Mouse (Mus musculus): ENCODE data around the gene Pitpna. TPM values are rescaled to one million over a fixed set of nuclear protein-coding genes. Genes with fewer than 3 reads are reported as not detected.
"Not testable (repeated sequence)": the region's sequence is repeated elsewhere in the genome, so short reads cannot be mapped to it uniquely, and the experiment has no call there.

Gene Pitpna
- polyA plus RNA-seq, 1 experiment from 2014 or later = 83.2 TPM

GRCm38 (mm10) chr11:75595816-75596215, 7.9 kb downstream of the Pitpna start:
- H3K9me3 ChIP-seq (ENCODE audit: control insufficient read depth, low read length) = no peaks in the 10 kb centered on the region
- WGBS = 82% methylated on average over 7 of the region's 7 CpGs
- H3K4me3 ChIP-seq (ENCODE audit: control insufficient read depth in 1 of 2, insufficient read depth in 1 of 2, low read depth in 1 of 2, low read length in 2 of 2) = no peak overlapping the region
- no peaks in the 10 kb centered on the region for H3K27me3 ChIP-seq (ENCODE audit: control insufficient read depth, insufficient read depth, low read length)
- 0 out of 4 replicates have a peak overlapping the region, but pooled peaks of 1 of the 2 experiments have one; percentile 34 for H3K27ac ChIP-seq (replicated peaks in 1 of 2; ENCODE audit: control insufficient read depth in 1 of 2, insufficient read depth in 1 of 2, low read depth in 2 of 2, low read length in 2 of 2)
- no peak overlapping the region for H3K9ac ChIP-seq (ENCODE audit: low read length)
- H3K4me1 ChIP-seq (ENCODE audit: control insufficient read depth in 2 of 2, insufficient read depth in 2 of 2, low read length in 2 of 2) = peaks cover 4 to 16% of the 10 kb centered on the region in 2 experiments; a peak in 3 of 4 replicates
- no peak overlapping the region for H3K4me2 ChIP-seq (ENCODE audit: low read length)
- peaks cover 83% of the 10 kb centered on the region for H3K36me3 ChIP-seq (ENCODE audit: control insufficient read depth, insufficient read depth, low read length)
- ATAC-seq (ENCODE audit: insufficient number of reproducible peaks, insufficient read depth, low FRiP score, low read depth) = no peak

DNA sequence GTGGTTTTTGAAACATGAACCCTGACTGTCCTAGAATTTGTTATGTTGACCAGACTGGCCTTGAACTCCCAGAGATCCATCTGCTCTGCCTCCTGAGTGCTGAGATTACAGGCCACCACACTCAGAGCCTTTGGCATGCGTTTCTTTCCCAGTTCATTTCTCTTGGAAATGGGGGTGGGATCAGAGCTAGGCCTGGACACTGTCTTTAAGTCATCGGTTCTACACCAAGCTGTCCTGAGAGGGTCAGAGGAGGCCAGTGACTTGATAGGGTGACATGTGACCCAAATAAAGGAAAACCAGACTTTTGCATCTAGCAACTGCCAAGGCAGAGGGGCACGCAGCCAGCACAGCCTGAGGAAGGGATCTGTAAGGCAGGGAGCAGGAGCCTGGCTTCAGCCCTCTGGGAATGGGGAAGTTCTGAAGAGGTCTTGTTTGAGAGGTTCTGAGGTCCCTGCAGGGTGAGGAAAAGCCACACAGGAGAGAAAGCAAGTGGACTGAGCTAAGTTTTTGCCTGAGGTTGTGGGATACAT, 8.9 kb downstream of the Pitpna start:
- no peak for ATAC-seq (ENCODE audit: insufficient number of reproducible peaks, insufficient read depth, low FRiP score, low read depth)
- Histone ChIP-seq H3K4me2 (ENCODE audit: low read length) (no peak overlapping the region), H3K36me3 (ENCODE audit: control insufficient read depth, insufficient read depth, low read length) (peaks cover 85% of the 10 kb centered on the region), H3K4me1 (ENCODE audit: control insufficient read depth in 2 of 2, insufficient read depth in 2 of 2, low read length in 2 of 2) (peaks cover 4 to 16% of the 10 kb centered on the region in 2 experiments; a peak in 3 of 4 replicates), H3K27ac (replicated peaks in 1 of 2; ENCODE audit: control insufficient read depth in 1 of 2, insufficient read depth in 1 of 2, low read depth in 2 of 2, low read length in 2 of 2) (0 out of 4 replicates have a peak overlapping the region, but pooled peaks of 1 of the 2 experiments have one; percentile 19), H3K9me3 (ENCODE audit: control insufficient read depth, low read length) (no peaks in the 10 kb centered on the region), H3K9ac (ENCODE audit: low read length) (0 out of 2 replicates have a peak overlapping the region, but pooled peaks have one; percentile 5), H3K27me3 (ENCODE audit: control insufficient read depth, insufficient read depth, low read length) (no peaks in the 10 kb centered on the region), H3K4me3 (ENCODE audit: control insufficient read depth in 1 of 2, insufficient read depth in 1 of 2, low read depth in 1 of 2, low read length in 2 of 2) (no peak overlapping the region)
- 46% methylated on average over 3 of the region's 3 CpGs for WGBS

- Histone ChIP-seq H3K4me1 (ENCODE audit: control insufficient read depth in 2 of 2, insufficient read depth in 2 of 2, low read length in 2 of 2) (peaks cover 4 to 16% of the 10 kb centered on the region in 2 experiments; a peak in 3 of 4 replicates), H3K27ac (replicated peaks in 1 of 2; ENCODE audit: control insufficient read depth in 1 of 2, insufficient read depth in 1 of 2, low read depth in 2 of 2, low read length in 2 of 2) (no peak overlapping the region), H3K9ac (ENCODE audit: low read length) (no peak overlapping the region)
These were observed 10.1 kb downstream of the Pitpna start for GRCm38 (mm10) chr11:75598004-75598403.

GRCm38 (mm10) chr11:75599802-75600201, 11.9 kb downstream of the Pitpna start:
- H3K9ac ChIP-seq (ENCODE audit: low read length); H3K4me3 ChIP-seq (ENCODE audit: control insufficient read depth in 1 of 2, insufficient read depth in 1 of 2, low read depth in 1 of 2, low read length in 2 of 2); ATAC-seq (ENCODE audit: insufficient number of reproducible peaks, insufficient read depth, low FRiP score, low read depth); H3K4me2 ChIP-seq (ENCODE audit: low read length); H3K27ac ChIP-seq (replicated peaks in 1 of 2; ENCODE audit: control insufficient read depth in 1 of 2, insufficient read depth in 1 of 2, low read depth in 2 of 2, low read length in 2 of 2); H3K27me3 ChIP-seq (ENCODE audit: control insufficient read depth, insufficient read depth, low read length); H3K9me3 ChIP-seq (ENCODE audit: control insufficient read depth, low read length): not testable (repeated sequence)
- H3K4me1 ChIP-seq (ENCODE audit: control insufficient read depth in 2 of 2, insufficient read depth in 2 of 2, low read length in 2 of 2) = peaks cover 4 to 16% of the 10 kb centered on the region in 2 experiments; a peak in 3 of 4 replicates
- 96% methylated on average over 14 of the region's 17 CpGs for WGBS
- peaks cover 87% of the 10 kb centered on the region for H3K36me3 ChIP-seq (ENCODE audit: control insufficient read depth, insufficient read depth, low read length)

More at GRCm38 (mm10) chr11:75598004-75598403, 10.1 kb downstream of the Pitpna start:
- H3K4me2 ChIP-seq (ENCODE audit: low read length) = no peak overlapping the region
- no peak overlapping the region for H3K4me3 ChIP-seq (ENCODE audit: control insufficient read depth in 1 of 2, insufficient read depth in 1 of 2, low read depth in 1 of 2, low read length in 2 of 2)
- WGBS = 93% methylated on average over 6 of the region's 6 CpGs
- ATAC-seq (ENCODE audit: insufficient number of reproducible peaks, insufficient read depth, low FRiP score, low read depth) = no peak
- H3K9me3 ChIP-seq (ENCODE audit: control insufficient read depth, low read length) = no peaks in the 10 kb centered on the region
- peaks cover 86% of the 10 kb centered on the region for H3K36me3 ChIP-seq (ENCODE audit: control insufficient read depth, insufficient read depth, low read length)
- no peaks in the 10 kb centered on the region for H3K27me3 ChIP-seq (ENCODE audit: control insufficient read depth, insufficient read depth, low read length)

DNA sequence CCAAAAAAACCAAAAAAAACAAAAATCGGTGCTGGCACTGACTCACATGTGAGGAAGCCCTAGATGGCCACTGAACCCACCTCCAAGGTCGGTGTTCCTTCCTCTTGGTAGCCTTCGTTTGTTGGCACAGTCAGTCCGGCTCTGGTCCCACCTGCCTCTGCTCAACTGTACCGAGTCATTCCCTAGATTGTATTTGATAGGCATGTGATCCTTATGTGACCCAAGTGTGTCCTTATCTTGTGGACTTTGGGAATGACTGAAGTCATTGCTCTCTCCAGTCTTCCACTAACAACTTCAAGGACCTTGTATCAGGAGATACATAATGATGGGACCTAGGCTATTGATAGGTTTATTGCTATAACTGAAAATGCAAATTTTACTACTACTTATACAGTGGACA, 16.9 kb downstream of the Pitpna start:
- H3K4me1 ChIP-seq (ENCODE audit: control insufficient read depth in 2 of 2, insufficient read depth in 2 of 2, low read length in 2 of 2) = no peaks in the 10 kb centered on the region
- no peaks in the 10 kb centered on the region for H3K9me3 ChIP-seq (ENCODE audit: control insufficient read depth, low read length)
- H3K9ac ChIP-seq (ENCODE audit: low read length) = no peak overlapping the region
- peaks cover 91% of the 10 kb centered on the region for H3K36me3 ChIP-seq (ENCODE audit: control insufficient read depth, insufficient read depth, low read length)
- H3K27ac ChIP-seq (replicated peaks in 1 of 2; ENCODE audit: control insufficient read depth in 1 of 2, insufficient read depth in 1 of 2, low read depth in 2 of 2, low read length in 2 of 2) = no peak overlapping the region
- H3K27me3 ChIP-seq (ENCODE audit: control insufficient read depth, insufficient read depth, low read length) = no peaks in the 10 kb centered on the region
- H3K4me3 ChIP-seq (ENCODE audit: control insufficient read depth in 1 of 2, insufficient read depth in 1 of 2, low read depth in 1 of 2, low read length in 2 of 2) = no peak overlapping the region
- 79% methylated on average over 5 of the region's 5 CpGs for WGBS
- no peak for ATAC-seq (ENCODE audit: insufficient number of reproducible peaks, insufficient read depth, low FRiP score, low read depth)
- no peak overlapping the region for H3K4me2 ChIP-seq (ENCODE audit: low read length)

DNA sequence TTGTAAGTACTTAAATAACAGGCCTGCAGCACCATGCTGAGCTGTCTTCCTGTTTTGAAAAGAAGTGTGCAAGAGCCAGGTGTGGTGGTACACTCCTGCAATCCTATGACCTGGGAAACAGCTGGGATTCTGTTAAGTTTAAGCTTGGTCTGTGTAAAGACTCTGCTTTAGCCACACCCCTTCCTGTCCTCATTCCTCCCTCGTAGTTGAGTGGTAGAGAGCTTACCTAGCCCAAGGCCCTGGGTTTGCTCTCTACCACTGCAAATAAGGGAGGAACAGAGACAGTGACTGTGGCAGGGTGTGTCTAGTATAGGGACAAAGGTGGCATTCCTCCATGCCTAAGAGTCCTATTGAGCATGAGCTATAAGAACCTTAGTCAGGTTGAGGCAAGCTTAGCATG, 17.4 kb downstream of the Pitpna start:
- Histone ChIP-seq H3K9me3 (ENCODE audit: control insufficient read depth, low read length) (no peaks in the 10 kb centered on the region), H3K36me3 (ENCODE audit: control insufficient read depth, insufficient read depth, low read length) (peaks cover 91% of the 10 kb centered on the region), H3K4me3 (ENCODE audit: control insufficient read depth in 1 of 2, insufficient read depth in 1 of 2, low read depth in 1 of 2, low read length in 2 of 2) (no peak overlapping the region), H3K27ac (replicated peaks in 1 of 2; ENCODE audit: control insufficient read depth in 1 of 2, insufficient read depth in 1 of 2, low read depth in 2 of 2, low read length in 2 of 2) (no peak overlapping the region), H3K27me3 (ENCODE audit: control insufficient read depth, insufficient read depth, low read length) (no peaks in the 10 kb centered on the region), H3K4me1 (ENCODE audit: control insufficient read depth in 2 of 2, insufficient read depth in 2 of 2, low read length in 2 of 2) (no peaks in the 10 kb centered on the region), H3K4me2 (ENCODE audit: low read length) (no peak overlapping the region), H3K9ac (ENCODE audit: low read length) (no peak overlapping the region)
- ATAC-seq (ENCODE audit: insufficient number of reproducible peaks, insufficient read depth, low FRiP score, low read depth) = no peak
- WGBS = 31% methylated on average over 1 of the region's 1 CpGs

DNA sequence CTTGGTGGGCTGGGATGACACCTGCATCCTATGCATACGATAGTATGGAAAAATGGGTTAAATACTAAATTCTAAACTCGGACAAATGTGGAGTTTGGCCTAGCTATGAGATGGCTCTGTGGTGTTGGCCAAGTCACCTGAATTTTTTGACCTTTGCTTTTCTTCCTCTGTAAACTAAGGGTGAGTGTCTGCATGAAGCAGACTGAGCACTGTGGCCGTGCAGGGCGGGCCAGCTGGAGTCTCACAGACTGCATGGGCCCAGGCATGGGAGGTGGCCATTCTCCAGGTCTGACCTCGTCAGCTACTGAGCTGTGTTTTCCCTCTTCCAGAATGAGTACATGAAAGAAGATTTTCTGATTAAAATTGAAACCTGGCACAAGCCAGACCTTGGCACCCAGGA, 20.9 kb downstream of the Pitpna start:
- Histone ChIP-seq H3K4me1 (ENCODE audit: control insufficient read depth in 2 of 2, insufficient read depth in 2 of 2, low read length in 2 of 2) (no peaks in the 10 kb centered on the region), H3K27ac (replicated peaks in 1 of 2; ENCODE audit: control insufficient read depth in 1 of 2, insufficient read depth in 1 of 2, low read depth in 2 of 2, low read length in 2 of 2) (no peak overlapping the region), H3K27me3 (ENCODE audit: control insufficient read depth, insufficient read depth, low read length) (no peaks in the 10 kb centered on the region), H3K9me3 (ENCODE audit: control insufficient read depth, low read length) (no peaks in the 10 kb centered on the region), H3K4me2 (ENCODE audit: low read length) (no peak overlapping the region), H3K36me3 (ENCODE audit: control insufficient read depth, insufficient read depth, low read length) (peaks cover 92% of the 10 kb centered on the region), H3K4me3 (ENCODE audit: control insufficient read depth in 1 of 2, insufficient read depth in 1 of 2, low read depth in 1 of 2, low read length in 2 of 2) (no peak overlapping the region), H3K9ac (ENCODE audit: low read length) (no peak overlapping the region)
- WGBS = 88% methylated on average over 5 of the region's 5 CpGs
- ATAC-seq (ENCODE audit: insufficient number of reproducible peaks, insufficient read depth, low FRiP score, low read depth) = no peak

DNA sequence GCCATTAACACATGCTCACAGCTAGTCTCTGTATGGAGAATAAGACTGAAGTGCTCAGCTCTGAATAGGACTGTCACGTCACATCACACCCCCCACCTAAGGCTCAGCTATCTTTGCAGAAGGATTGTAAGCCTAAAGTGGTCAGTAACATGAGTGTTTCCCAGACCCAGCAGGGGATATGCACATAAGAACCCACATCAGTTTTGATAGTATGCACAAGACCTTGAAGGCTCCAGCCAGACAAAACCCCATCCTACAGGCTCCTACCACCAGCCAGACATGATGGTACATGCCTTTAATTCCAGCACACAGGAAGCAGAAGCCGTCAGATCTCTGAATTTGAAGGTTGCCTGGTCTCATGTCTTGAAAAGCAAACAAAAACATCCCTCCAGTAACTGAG, 22.1 kb downstream of the Pitpna start:
- Histone ChIP-seq H3K4me1 (ENCODE audit: control insufficient read depth in 2 of 2, insufficient read depth in 2 of 2, low read length in 2 of 2) (no peaks in the 10 kb centered on the region), H3K36me3 (ENCODE audit: control insufficient read depth, insufficient read depth, low read length) (peaks cover 91% of the 10 kb centered on the region), H3K27ac (replicated peaks in 1 of 2; ENCODE audit: control insufficient read depth in 1 of 2, insufficient read depth in 1 of 2, low read depth in 2 of 2, low read length in 2 of 2) (no peak overlapping the region), H3K9ac (ENCODE audit: low read length) (no peak overlapping the region), H3K4me2 (ENCODE audit: low read length) (no peak overlapping the region), H3K9me3 (ENCODE audit: control insufficient read depth, low read length) (no peaks in the 10 kb centered on the region), H3K27me3 (ENCODE audit: control insufficient read depth, insufficient read depth, low read length) (no peaks in the 10 kb centered on the region), H3K4me3 (ENCODE audit: control insufficient read depth in 1 of 2, insufficient read depth in 1 of 2, low read depth in 1 of 2, low read length in 2 of 2) (no peak overlapping the region)
- 67% methylated on average over 2 of the region's 2 CpGs for WGBS
- no peak for ATAC-seq (ENCODE audit: insufficient number of reproducible peaks, insufficient read depth, low FRiP score, low read depth)
